Comparison of ENCODE assay signal across 11 mouse cellular contexts in genomic region chr6:113656847-113657246, GRCm38 (mm10). TPM values are rescaled to one million over a fixed set of nuclear protein-coding genes. Genes with fewer than 3 reads are reported as not detected.
DNase-seq lines count a peak whose midpoint lies in the region; ATAC-seq and TF ChIP-seq lines count a peak whose summit lies in the region.
"Had no signal": no experiment of that assay in that cellular context is flagged by ENCODE, and none has a peak within 500 bp of the region (broad histone marks: within the 10 kb centered on the region; RNA-seq: fewer than 3 reads in every experiment).

No protein-coding gene starts in this region.

- no peak for TF ChIP-seq CTCF in cortical plate, adult 2 months (IDR thresholded peaks at IDR 0.05; ENCODE audit: extremely low read depth, insufficient read depth, low read length)
- TF ChIP-seq CTCF in thymus, adult 2 months (IDR thresholded peaks at IDR 0.05; ENCODE audit: borderline replicate concordance, control insufficient read depth, extremely low read depth, insufficient read depth, low read length, poor library complexity) = no peak

- no peaks in the 10 kb centered on the region for H3K36me3 ChIP-seq in kidney, embryonic 16.5 days (ENCODE audit: insufficient read depth, low read length)
- H3K36me3 ChIP-seq in thymus, adult 2 months (ENCODE audit: control insufficient read depth, insufficient read depth, low read length) = no peaks in the 10 kb centered on the region
- H3K36me3 ChIP-seq: lung, embryonic 15.5 days had no signal

- no peaks in the 10 kb centered on the region for H3K9me3 ChIP-seq in kidney, embryonic 16.5 days (ENCODE audit: low read length)
- H3K9me3 ChIP-seq: lung, embryonic 15.5 days had no signal

- H3K27ac ChIP-seq in kidney, embryonic 16.5 days (ENCODE audit: low read length) = 0 out of 2 replicates have a peak overlapping the region, but pooled peaks have one; percentile 22
- H3K27ac ChIP-seq in cortical plate, adult 2 months (ENCODE audit: insufficient read depth, low read length) = peak overlapping the region; percentile 63; the same call in 1 of the 2 replicates
- no peak overlapping the region for H3K27ac ChIP-seq in thymus, adult 2 months (ENCODE audit: control insufficient read depth, insufficient read depth, low read length)
- H3K27ac ChIP-seq: lung, embryonic 15.5 days had no signal

- 0 out of 2 replicates have a peak overlapping the region, but pooled peaks have one; percentile 17 for H3K9ac ChIP-seq in kidney, embryonic 16.5 days (replicated peaks; ENCODE audit: low read length)
- H3K9ac ChIP-seq: lung, embryonic 15.5 days had no signal

- peaks cover 31% of the 10 kb centered on the region for H3K4me1 ChIP-seq in kidney, embryonic 16.5 days (ENCODE audit: insufficient read depth, low read length)
- H3K4me1 ChIP-seq in cortical plate, adult 2 months (ENCODE audit: control insufficient read depth, insufficient read depth, low read length) = peaks cover 6% of the 10 kb centered on the region
- peaks cover 33% of the 10 kb centered on the region for H3K4me1 ChIP-seq in thymus, adult 2 months (replicated peaks; ENCODE audit: control insufficient read depth, insufficient read depth, low read length)

- WGBS in kidney, embryonic 16.5 days = 72% methylated on average over 6 of the region's 6 CpGs
- 88% methylated on average over 6 of the region's 6 CpGs for WGBS in thymus, adult 2 months

- no peak for TF ChIP-seq POLR2A in cortical plate, adult 2 months (IDR thresholded peaks at IDR 0.05; ENCODE audit: extremely low read depth, insufficient read depth, low read length)
- no peak for TF ChIP-seq POLR2A in thymus, adult 2 months (IDR thresholded peaks at IDR 0.05; ENCODE audit: control insufficient read depth, extremely low read depth, insufficient read depth, low read length, poor library complexity)

- no peak overlapping the region for H3K4me3 ChIP-seq in kidney, embryonic 16.5 days (ENCODE audit: low read length)
- H3K4me3 ChIP-seq in cortical plate, adult 2 months (ENCODE audit: insufficient read depth, low read length) = no peak overlapping the region
- H3K4me3 ChIP-seq in thymus, adult 2 months (ENCODE audit: control insufficient read depth, insufficient read depth, low read length) = no peak overlapping the region
- H3K4me3 ChIP-seq: lung, embryonic 15.5 days had no signal

- no peaks in the 10 kb centered on the region for H3K27me3 ChIP-seq in kidney, embryonic 16.5 days (ENCODE audit: insufficient read depth, low read length)
- H3K27me3 ChIP-seq in thymus, adult 2 months (ENCODE audit: control insufficient read depth, insufficient read depth, low read length) = no peaks in the 10 kb centered on the region
- H3K27me3 ChIP-seq: lung, embryonic 15.5 days had no signal

- H3K4me2 ChIP-seq in kidney, embryonic 16.5 days (replicated peaks; ENCODE audit: low read depth, low read length) = no peak overlapping the region
- H3K4me2 ChIP-seq: lung, embryonic 15.5 days had no signal

- no peak for DNase-seq in kidney, adult 8-10 months
- DNase-seq in kidney, postnatal 4 days = peak; percentile 30 to 48
- DNase-seq in retina, postnatal 7 days (ENCODE audit: low read depth, low spot score) = peak; percentile 27
- DNase-seq in thymus, adult 2 months = no peak
- DNase-seq in layer of hippocampus, adult 18-20 months (ENCODE audit: low spot score in 2 of 2) = no peak
- DNase-seq: cerebellum, adult 9-10 months; heart, postnatal 36 days had no signal

- no peak for ATAC-seq in kidney, embryonic 16.5 days (ENCODE audit: low FRiP score, low TSS enrichment)
- ATAC-seq: activated CD4-positive, CD25-positive, alpha-beta regulatory T cell, adult 4 months had no signal

RNA-seq across cellular contexts. Expression of gene Irak2, which starts 18.6 kb away (rescaled TPM):
- 4.4 and 5.6 TPM in 2 replicates for polyA plus RNA-seq in kidney, embryonic 16.5 days (2015; fragmentation: Nextera tagmentation; extraction: Ambion mirVana)
- 23.7 and 24.7 TPM in 2 replicates for polyA plus RNA-seq in cortical plate, adult 2 months (2012; rRNA removed)
- polyA plus RNA-seq in thymus, adult 2 months (2012; rRNA removed) = 16.5 and 17.8 TPM in 2 replicates
- 10 to 100 TPM; 21.1 to 27.2 TPM for total RNA-seq in layer of hippocampus, adult 18-20 months (2021)

RNA-seq across cellular contexts. Expression of gene Vhl, which starts 33.1 kb away (rescaled TPM):
- 34.0 and 40.7 TPM in 2 replicates for polyA plus RNA-seq in kidney, embryonic 16.5 days (2015; fragmentation: Nextera tagmentation; extraction: Ambion mirVana)
- 55.1 and 67.8 TPM in 2 replicates for polyA plus RNA-seq in cortical plate, adult 2 months (2012; rRNA removed)
- 33.5 and 37.9 TPM in 2 replicates for polyA plus RNA-seq in thymus, adult 2 months (2012; rRNA removed)
- total RNA-seq in layer of hippocampus, adult 18-20 months (2021) = 10 to 100 TPM; 44.3 to 48.5 TPM

RNA-seq across cellular contexts. Expression of gene Tatdn2, which starts 40.0 kb away (rescaled TPM):
- 0.72 and 0.95 TPM in 2 replicates for polyA plus RNA-seq in kidney, embryonic 16.5 days (2015; fragmentation: Nextera tagmentation; extraction: Ambion mirVana)
- 28.4 and 28.8 TPM in 2 replicates for polyA plus RNA-seq in cortical plate, adult 2 months (2012; rRNA removed)
- polyA plus RNA-seq in thymus, adult 2 months (2012; rRNA removed) = 35.2 and 35.7 TPM in 2 replicates
- 10 to 100 TPM; 54.4 to 60.9 TPM for total RNA-seq in layer of hippocampus, adult 18-20 months (2021)

RNA-seq across cellular contexts. Expression of gene Brk1, which starts 52.3 kb away (rescaled TPM):
- polyA plus RNA-seq in kidney, embryonic 16.5 days (2015; fragmentation: Nextera tagmentation; extraction: Ambion mirVana) = 221 and 224 TPM in 2 replicates
- polyA plus RNA-seq in cortical plate, adult 2 months (2012; rRNA removed) = 425 and 442 TPM in 2 replicates
- 197 and 243 TPM in 2 replicates for polyA plus RNA-seq in thymus, adult 2 months (2012; rRNA removed)
- total RNA-seq in layer of hippocampus, adult 18-20 months (2021) = 100 to 1,000 TPM; 221 to 222 TPM

RNA-seq across cellular contexts. Expression of gene Fancd2os, which starts 56.3 kb away (rescaled TPM):
- 0.68 and 1.1 TPM in 2 replicates for polyA plus RNA-seq in kidney, embryonic 16.5 days (2015; fragmentation: Nextera tagmentation; extraction: Ambion mirVana)
- polyA plus RNA-seq in cortical plate, adult 2 months (2012; rRNA removed) = 0.19 and 0.21 TPM in 2 replicates
- polyA plus RNA-seq in thymus, adult 2 months (2012; rRNA removed) = not detected in 2 replicates
- under 1 TPM; 0.27 to 0.41 TPM for total RNA-seq in layer of hippocampus, adult 18-20 months (2021)
- total RNA-seq: heart, postnatal 36 days had no signal
- polyA plus RNA-seq: activated CD4-positive, CD25-positive, alpha-beta regulatory T cell, adult 4 months; lung, embryonic 15.5 days had no signal

Comparison
In these comparisons a context has a peak if more than half of its experiments do, and no peak if none do; other contexts are left out.
1. DNase-seq: peak in kidney, postnatal 4 days (2 of 2) and retina, postnatal 7 days (single experiment); none in kidney, adult 8-10 months (0 of 2), thymus, adult 2 months (single experiment) and layer of hippocampus, adult 18-20 months (0 of 2).
2. RNA of gene Tatdn2, which starts 40.0 kb away (polyA plus RNA-seq): 35.2 to 35.7 TPM in thymus, adult 2 months and 28.4 to 28.8 TPM in cortical plate, adult 2 months; 0.72 to 0.95 TPM in kidney, embryonic 16.5 days; every median in the first group is over 10 times any median in the second.